ENCODE assay signal across 9 mouse cellular contexts in genomic region chr5:24321711-24322682, GRCm38 (mm10). TPM values are rescaled to one million over a fixed set of nuclear protein-coding genes. Genes with fewer than 3 reads are reported as not detected.
DNase-seq lines count a peak whose midpoint lies in the region; ATAC-seq and TF ChIP-seq lines count a peak whose summit lies in the region.
"Had no signal": no experiment of that assay in that cellular context is flagged by ENCODE, and none has a peak within 500 bp of the region (broad histone marks: within the 10 kb centered on the region; RNA-seq: fewer than 3 reads in every experiment).

No protein-coding gene starts in this region.

- H3K27me3 ChIP-seq in kidney, postnatal 0 days (ENCODE audit: insufficient read depth, low read length) = no peaks in the 10 kb centered on the region
- H3K27me3 ChIP-seq in hindbrain, embryonic 11.5 days (ENCODE audit: control insufficient read depth, insufficient read depth, low read length) = no peaks in the 10 kb centered on the region
- H3K27me3 ChIP-seq in neural tube, embryonic 11.5 days (ENCODE audit: control insufficient read depth, insufficient read depth, low read length) = no peaks in the 10 kb centered on the region

- 28% methylated on average over 22 of the region's 22 CpGs for WGBS in kidney, postnatal 0 days
- WGBS in hindbrain, embryonic 11.5 days = 5% methylated on average over 20 of the region's 22 CpGs
- WGBS in neural tube, embryonic 11.5 days = 3% methylated on average over 22 of the region's 22 CpGs

- DNase-seq in kidney, postnatal 0 days (ENCODE audit: low spot score) = no peak
- no peak for DNase-seq in kidney, adult 11 months
- DNase-seq in embryo, embryonic 9.5 days (ENCODE audit: extremely low spot score) = peak; percentile 89
- peak; percentile 75 for DNase-seq in hindbrain, embryonic 11.5 days (ENCODE audit: low spot score)
- DNase-seq in neural tube, embryonic 11.5 days (ENCODE audit: low spot score) = peak; percentile 72
- no peak for DNase-seq in B cell, adult 2 months
- no peak for DNase-seq in frontal cortex, adult 2 months (ENCODE audit: extremely low spot score in 1 of 2, low spot score in 1 of 2)
- DNase-seq in T-cell, adult 2 months (ENCODE audit: low spot score) = no peak
- DNase-seq: gastrocnemius, postnatal 10 days had no signal

- peaks cover 6% of the 10 kb centered on the region; the same call in 1 of the 2 replicates for H3K4me1 ChIP-seq in kidney, postnatal 0 days (replicated peaks; ENCODE audit: insufficient read depth, low read length)
- peaks cover 19% of the 10 kb centered on the region for H3K4me1 ChIP-seq in hindbrain, embryonic 11.5 days (replicated peaks; ENCODE audit: control insufficient read depth, insufficient read depth, low read length)
- H3K4me1 ChIP-seq in neural tube, embryonic 11.5 days (ENCODE audit: control insufficient read depth, insufficient read depth, low read length) = peaks cover 32% of the 10 kb centered on the region

- no peaks in the 10 kb centered on the region for H3K9me3 ChIP-seq in kidney, postnatal 0 days (replicated peaks; ENCODE audit: low read length)
- H3K9me3 ChIP-seq in hindbrain, embryonic 11.5 days (ENCODE audit: control insufficient read depth, low read length) = no peaks in the 10 kb centered on the region
- H3K9me3 ChIP-seq in neural tube, embryonic 11.5 days (ENCODE audit: control insufficient read depth, low read length) = no peaks in the 10 kb centered on the region

- ATAC-seq in kidney, postnatal 0 days (replicated peaks; ENCODE audit: low FRiP score, low read depth) = peak; percentile 43; the same call in 1 of the 2 replicates
- peak; percentile 82 for ATAC-seq in hindbrain, embryonic 11.5 days (ENCODE audit: low FRiP score)
- peak; percentile 57 for ATAC-seq in neural tube, embryonic 11.5 days (ENCODE audit: insufficient read depth, low FRiP score, low TSS enrichment)

- no peak overlapping the region for H3K27ac ChIP-seq in kidney, postnatal 0 days
- peak overlapping the region; percentile 90 for H3K27ac ChIP-seq in hindbrain, embryonic 11.5 days (ENCODE audit: low read depth, low read length)
- peak overlapping the region; percentile 71 for H3K27ac ChIP-seq in neural tube, embryonic 11.5 days (ENCODE audit: low read depth, low read length)

- no peak overlapping the region for H3K4me3 ChIP-seq in kidney, postnatal 0 days (replicated peaks; ENCODE audit: low read depth, low read length)
- H3K4me3 ChIP-seq in hindbrain, embryonic 11.5 days (ENCODE audit: low read depth, low read length) = peak overlapping the region; percentile 20
- H3K4me3 ChIP-seq in neural tube, embryonic 11.5 days (ENCODE audit: low read depth, low read length) = peak overlapping the region; percentile 13; the same call in 1 of the 2 replicates

- H3K9ac ChIP-seq in kidney, postnatal 0 days (ENCODE audit: low read depth, low read length) = no peak overlapping the region
- H3K9ac ChIP-seq in hindbrain, embryonic 11.5 days (ENCODE audit: low read depth, low read length) = peak overlapping the region; percentile 63
- H3K9ac ChIP-seq in neural tube, embryonic 11.5 days (ENCODE audit: low read length) = peak overlapping the region; percentile 68

- no peak for TF ChIP-seq CTCF in kidney, postnatal 0 days (IDR thresholded peaks at IDR 0.05; ENCODE audit: low read depth)

- 0 out of 2 replicates have a peak, but pooled peaks cover 6% of the 10 kb centered on the region for H3K36me3 ChIP-seq in kidney, postnatal 0 days (ENCODE audit: insufficient read depth, low read length)
- peaks cover 7% of the 10 kb centered on the region for H3K36me3 ChIP-seq in hindbrain, embryonic 11.5 days (ENCODE audit: control insufficient read depth, insufficient read depth, low read length)
- H3K36me3 ChIP-seq in neural tube, embryonic 11.5 days (ENCODE audit: control insufficient read depth, insufficient read depth, low read length) = peaks cover 9% of the 10 kb centered on the region; the same call in 1 of the 2 replicates

- no peak overlapping the region for H3K4me2 ChIP-seq in kidney, postnatal 0 days (ENCODE audit: low read length)
- peak overlapping the region; percentile 41 for H3K4me2 ChIP-seq in hindbrain, embryonic 11.5 days (replicated peaks; ENCODE audit: low read depth, low read length)
- H3K4me2 ChIP-seq in neural tube, embryonic 11.5 days (ENCODE audit: low read depth) = peak overlapping the region; percentile 45

RNA-seq across cellular contexts. Expression of gene Kcnh2, which starts 29.4 kb away (rescaled TPM):
- polyA plus RNA-seq in kidney, postnatal 0 days (2015; fragmentation: Nextera tagmentation; extraction: Ambion mirVana) = 3.9 and 4.4 TPM in 2 replicates
- polyA plus RNA-seq in hindbrain, embryonic 11.5 days (2014; fragmentation: Nextera tagmentation; extraction: Ambion mirVana) = 11.9 and 12.3 TPM in 2 replicates
- polyA plus RNA-seq in neural tube, embryonic 11.5 days (2014; fragmentation: Nextera tagmentation; extraction: Ambion mirVana) = 16.5 and 18.6 TPM in 2 replicates
- polyA plus RNA-seq in frontal cortex, adult 2 months (2012; rRNA removed) = 65.0 and 65.8 TPM in 2 replicates

RNA-seq across cellular contexts. Expression of gene Nos3, which starts 42.6 kb away (rescaled TPM):
- polyA plus RNA-seq in kidney, postnatal 0 days (2015; fragmentation: Nextera tagmentation; extraction: Ambion mirVana) = 12.8 and 14.0 TPM in 2 replicates
- polyA plus RNA-seq in hindbrain, embryonic 11.5 days (2014; fragmentation: Nextera tagmentation; extraction: Ambion mirVana) = 4.5 and 5.2 TPM in 2 replicates
- polyA plus RNA-seq in neural tube, embryonic 11.5 days (2014; fragmentation: Nextera tagmentation; extraction: Ambion mirVana) = 6.1 and 6.7 TPM in 2 replicates
- polyA plus RNA-seq in frontal cortex, adult 2 months (2012; rRNA removed) = 10.1 and 10.7 TPM in 2 replicates

Comparison
In these comparisons a context has a peak if more than half of its experiments do, and no peak if none do; other contexts are left out.
1. DNase-seq: peak in embryo, embryonic 9.5 days (single experiment), hindbrain, embryonic 11.5 days (single experiment) and neural tube, embryonic 11.5 days (single experiment); none in kidney, postnatal 0 days (single experiment), kidney, adult 11 months (single experiment), B cell, adult 2 months (0 of 2), frontal cortex, adult 2 months (0 of 2) and T-cell, adult 2 months (single experiment).
2. Peak in every context shown above with its lines, with median percentiles within 50 percentile points of each other: ATAC-seq.